Mouse (Mus musculus) neural tube, embryonic 13.5 days (tissue): Measurements from ENCODE around the gene D5Ertd579e. TPM values are rescaled to one million over a fixed set of nuclear protein-coding genes. Genes with fewer than 3 reads are reported as not detected.

Source experiments
- ATAC-seq: fragments of 200-750 bp; cut with Nextera tagmentation; 2 replicates; pipeline ENCODE4 v1.8.0; 2017; ENCODE audit warnings: low read depth, mild to moderate bottlenecking, moderate TSS enrichment, moderate library complexity
- H3K27ac ChIP-seq: fragments of 300-500 bp; sonication (generic); replicated peaks from 2 replicates; pipeline ENCODE4 v1.5.1; 2015; ENCODE audit warnings: moderate library complexity, mild to moderate bottlenecking, inconsistent platforms
- H3K27me3 ChIP-seq: fragments of 300-500 bp; sonication (generic); 2 replicates; pipeline ENCODE4 v1.6.1; 2015; ENCODE audit warnings: mild to moderate bottlenecking, inconsistent platforms
- H3K36me3 ChIP-seq: fragments of 300-500 bp; sonication (generic); 2 replicates; pipeline ENCODE4 v1.6.1; 2015; ENCODE audit warnings: mild to moderate bottlenecking, inconsistent platforms
- H3K4me1 ChIP-seq: fragments of 300-500 bp; sonication (generic); replicated peaks from 2 replicates; pipeline ENCODE4 v1.6.1; 2015; ENCODE audit warnings: inconsistent platforms
- H3K4me2 ChIP-seq: fragments of 300-500 bp; sonication (generic); 2 replicates; pipeline ENCODE4 v1.6.1; 2015; ENCODE audit warnings: inconsistent platforms, mild to moderate bottlenecking, moderate library complexity
- H3K4me3 ChIP-seq: fragments of 300-500 bp; sonication (generic); 2 replicates; pipeline ENCODE4 v1.5.1; 2015; ENCODE audit warnings: mild to moderate bottlenecking, inconsistent platforms
- H3K9ac ChIP-seq: fragments of 300-500 bp; sonication (generic); 2 replicates; pipeline ENCODE4 v1.6.1; 2015; ENCODE audit warnings: moderate library complexity, mild to moderate bottlenecking, inconsistent platforms
- H3K9me3 ChIP-seq: fragments of 300-500 bp; sonication (generic); 2 replicates; pipeline ENCODE4 v1.6.1; 2016; ENCODE audit warnings: inconsistent platforms
- WGBS: fragments of 180-500 bp; shearing (Covaris S2); methylation state at CpG from one replicate; pipeline ENCODE4 v1.1.7; 2015; 5-methylcytosine and 5-hydroxymethylcytosine counted together
- polyA plus RNA-seq: library from polyadenylated mRNA; unstranded; fragments of >200 nt; fragmentation: Nextera tagmentation; extraction: Ambion mirVana; gene quantifications from 2 replicates; pipeline ENCODE4 v1.2.1, GENCODE M21; 2015

The D5Ertd579e gene
- polyA plus RNA-seq, 1 experiment from 2014 or later = 26.6 TPM

GRCm38 (mm10) chr5:36696504-36697300 is 878 bp upstream of the D5Ertd579e start:
- Histone ChIP-seq H3K27ac (no peak overlapping the region), H3K4me3 (peak overlapping the region; percentile 79)
- no peak for ATAC-seq

GRCm38 (mm10) chr5:36695005-36695404 is 819 bp downstream of the D5Ertd579e start:
- Histone ChIP-seq H3K9ac (peak overlapping the region; percentile 93), H3K27ac (peak overlapping the region; percentile 95), H3K4me1 (peaks cover 38% of the 10 kb centered on the region), H3K36me3 (no peaks in the 10 kb centered on the region), H3K27me3 (no peaks in the 10 kb centered on the region), H3K4me2 (peak overlapping the region; percentile 70), H3K4me3 (peak overlapping the region; percentile 79), H3K9me3 (no peaks in the 10 kb centered on the region)
- 6% methylated on average over 14 of the region's 14 CpGs for WGBS
- peak; percentile 11; the same call in 1 of the 2 replicates for ATAC-seq

More at GRCm38 (mm10) chr5:36696504-36697300, 878 bp upstream of the D5Ertd579e start:
- H3K9ac ChIP-seq = peak overlapping the region; percentile 93; the same call in 1 of the 2 replicates
- peaks cover 33% of the 10 kb centered on the region for H3K4me1 ChIP-seq
- no peaks in the 10 kb centered on the region for H3K9me3 ChIP-seq
- WGBS = 74% methylated on average over 11 of the region's 11 CpGs
- H3K36me3 ChIP-seq = no peaks in the 10 kb centered on the region
- peak overlapping the region; percentile 64 for H3K4me2 ChIP-seq
- no peaks in the 10 kb centered on the region for H3K27me3 ChIP-seq

- 0 out of 2 replicates have a peak overlapping the region, but pooled peaks have one; percentile 2 for H3K4me3 ChIP-seq
- ATAC-seq = no peak
- H3K27me3 ChIP-seq = no peaks in the 10 kb centered on the region
- H3K4me2 ChIP-seq = 0 out of 2 replicates have a peak overlapping the region, but pooled peaks have one; percentile 1
- no peaks in the 10 kb centered on the region for H3K36me3 ChIP-seq
- H3K9me3 ChIP-seq = no peaks in the 10 kb centered on the region
- H3K4me1 ChIP-seq = peaks cover 40% of the 10 kb centered on the region
- WGBS = 97% methylated on average over 2 of the region's 2 CpGs
- no peak overlapping the region for H3K9ac ChIP-seq
- H3K27ac ChIP-seq = no peak overlapping the region
Observed at GRCm38 (mm10) chr5:36693651-36694050, 2.2 kb downstream of the D5Ertd579e start.

DNA sequence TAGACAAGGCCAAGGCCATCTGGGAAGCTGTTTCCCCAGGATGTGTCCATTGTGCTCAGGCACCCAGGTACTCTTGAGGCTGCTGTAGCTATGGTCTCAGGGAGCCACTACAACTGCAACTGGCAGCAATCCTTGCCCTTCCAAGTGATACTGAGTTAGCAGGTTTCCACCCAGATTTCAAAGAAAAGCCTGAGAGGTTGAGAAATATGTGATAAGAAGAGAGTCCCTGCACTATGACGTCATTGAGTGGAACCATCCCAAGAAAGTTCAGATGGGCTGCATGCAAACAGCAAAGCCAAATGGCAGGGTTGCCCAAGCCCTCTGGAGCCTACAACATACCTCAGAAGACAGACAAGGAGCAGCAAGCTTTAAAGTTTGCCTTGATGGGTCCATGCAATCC is 4.4 kb downstream of the D5Ertd579e start:
- no peak for ATAC-seq
- Histone ChIP-seq H3K4me3 (no peak overlapping the region), H3K4me2 (no peak overlapping the region), H3K36me3 (peaks cover 14% of the 10 kb centered on the region), H3K9me3 (no peaks in the 10 kb centered on the region), H3K27me3 (no peaks in the 10 kb centered on the region), H3K4me1 (peaks cover 38% of the 10 kb centered on the region), H3K9ac (no peak overlapping the region), H3K27ac (no peak overlapping the region)
- 93% methylated on average over 1 of the region's 1 CpGs for WGBS

GRCm38 (mm10) chr5:36685170-36685569 is 10.7 kb downstream of the D5Ertd579e start:
- WGBS = 97% methylated on average over 4 of the region's 4 CpGs
- no peak for ATAC-seq
- H3K36me3 ChIP-seq = peaks cover 14% of the 10 kb centered on the region

GRCm38 (mm10) chr5:36683586-36683985 is 12.2 kb downstream of the D5Ertd579e start:
- no peaks in the 10 kb centered on the region for H3K27me3 ChIP-seq
- no peak for ATAC-seq
- H3K4me1 ChIP-seq = peaks cover 14% of the 10 kb centered on the region
- H3K4me2 ChIP-seq = no peak overlapping the region
- no peaks in the 10 kb centered on the region for H3K9me3 ChIP-seq
- H3K4me3 ChIP-seq = no peak overlapping the region
- WGBS = 88% methylated on average over 1 of the region's 1 CpGs
- H3K36me3 ChIP-seq = peaks cover 14% of the 10 kb centered on the region
- no peak overlapping the region for H3K27ac ChIP-seq
- H3K9ac ChIP-seq = no peak overlapping the region

More at GRCm38 (mm10) chr5:36685170-36685569, 10.7 kb downstream of the D5Ertd579e start:
- no peaks in the 10 kb centered on the region for H3K9me3 ChIP-seq
- H3K4me1 ChIP-seq = 0 out of 2 replicates have a peak, but pooled peaks cover 7% of the 10 kb centered on the region
- H3K4me2 ChIP-seq = no peak overlapping the region
- no peak overlapping the region for H3K4me3 ChIP-seq
- H3K27ac ChIP-seq = no peak overlapping the region
- no peaks in the 10 kb centered on the region for H3K27me3 ChIP-seq
- no peak overlapping the region for H3K9ac ChIP-seq

DNA sequence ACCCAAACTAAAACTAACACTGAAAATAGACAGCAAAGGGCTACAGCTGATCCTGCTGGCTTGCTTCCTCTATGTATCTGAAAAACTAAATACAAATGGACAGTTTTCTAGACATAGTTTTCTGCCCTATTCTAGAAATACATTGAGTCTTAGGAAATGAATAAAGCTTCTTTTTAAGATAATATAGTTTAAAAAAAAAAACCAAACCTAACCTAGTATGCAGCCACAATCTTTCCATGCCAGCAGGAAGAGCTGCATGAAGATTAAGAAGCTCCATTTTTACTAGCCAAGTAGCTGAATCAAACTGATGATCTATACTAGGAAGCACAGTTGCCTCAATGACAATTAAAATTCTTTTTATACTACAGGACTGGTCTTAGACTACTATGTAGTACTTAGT is 14.6 kb downstream of the D5Ertd579e start:
- no peak overlapping the region for H3K9ac ChIP-seq
- ATAC-seq = no peak

DNA sequence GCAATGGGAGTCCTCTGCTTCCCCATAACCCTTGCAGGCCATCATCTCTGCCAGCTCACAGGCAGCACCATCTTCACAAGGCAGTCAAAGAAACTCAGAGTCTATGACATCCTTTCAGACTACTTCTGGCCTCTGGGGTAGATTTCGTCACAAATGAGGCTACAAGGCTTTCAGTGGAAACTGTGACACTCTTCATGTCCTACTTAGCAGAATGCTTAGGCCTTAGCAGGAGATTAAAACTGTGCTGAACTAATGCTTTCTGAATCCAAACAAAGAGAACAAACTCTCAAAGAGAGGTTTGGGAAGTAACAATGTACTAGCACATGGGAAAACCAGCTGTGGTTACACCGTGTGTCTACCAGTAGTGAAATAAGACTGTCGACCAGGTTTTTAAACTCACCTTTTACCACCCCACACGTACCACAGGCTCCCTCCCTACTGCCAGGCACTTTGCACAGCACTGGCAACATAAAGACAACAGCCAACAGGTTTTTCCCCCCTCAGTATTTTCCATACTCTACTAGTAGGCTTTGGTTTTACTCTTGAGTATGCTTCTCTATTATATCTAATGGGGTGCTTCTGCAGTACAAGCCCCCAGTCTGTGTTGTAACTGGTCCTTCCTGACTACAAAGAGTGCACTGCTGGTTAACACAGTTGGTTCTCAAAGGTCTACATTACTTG is 15.8 kb downstream of the D5Ertd579e start:
- Histone ChIP-seq H3K4me1 (peaks cover 14% of the 10 kb centered on the region), H3K9me3 (no peaks in the 10 kb centered on the region), H3K36me3 (no peaks in the 10 kb centered on the region; the same call in 1 of the 2 replicates), H3K4me3 (no peak overlapping the region), H3K27me3 (no peaks in the 10 kb centered on the region), H3K4me2 (no peak overlapping the region), H3K9ac (no peak overlapping the region), H3K27ac (no peak overlapping the region)
- ATAC-seq = no peak
- 81% methylated on average over 4 of the region's 4 CpGs for WGBS

More for the DNA sequence above, 14.6 kb downstream of the D5Ertd579e start:
- Histone ChIP-seq H3K27me3 (no peaks in the 10 kb centered on the region), H3K36me3 (no peaks in the 10 kb centered on the region; the same call in 1 of the 2 replicates), H3K4me1 (peaks cover 14% of the 10 kb centered on the region), H3K9me3 (no peaks in the 10 kb centered on the region), H3K27ac (no peak overlapping the region), H3K4me2 (no peak overlapping the region), H3K4me3 (no peak overlapping the region)

DNA sequence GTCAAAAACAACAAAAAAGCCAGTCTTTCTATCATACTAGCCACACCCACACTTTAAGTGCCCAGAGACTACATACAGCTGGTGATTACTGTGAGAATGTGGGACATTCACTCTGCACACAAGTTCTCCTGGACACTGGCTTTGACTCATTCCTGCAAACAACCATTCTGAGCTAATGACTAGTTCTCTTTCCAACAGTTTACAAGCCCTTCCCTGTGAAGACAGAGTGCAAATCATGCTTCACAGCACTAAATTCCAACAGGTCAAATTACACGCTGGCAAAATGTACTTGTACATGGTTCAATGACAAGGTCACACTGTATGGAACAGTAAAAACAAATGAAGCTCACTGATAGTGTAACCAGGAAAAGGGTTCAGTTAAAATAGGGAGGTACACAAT is 17.0 kb downstream of the D5Ertd579e start:
- Histone ChIP-seq H3K4me2 (no peak overlapping the region), H3K4me3 (no peak overlapping the region), H3K4me1 (peaks cover 14% of the 10 kb centered on the region), H3K9me3 (no peaks in the 10 kb centered on the region), H3K27ac (no peak overlapping the region), H3K9ac (no peak overlapping the region), H3K27me3 (no peaks in the 10 kb centered on the region), H3K36me3 (no peaks in the 10 kb centered on the region; the same call in 1 of the 2 replicates)
- ATAC-seq = no peak
- WGBS = 57% methylated on average over 1 of the region's 1 CpGs

DNA sequence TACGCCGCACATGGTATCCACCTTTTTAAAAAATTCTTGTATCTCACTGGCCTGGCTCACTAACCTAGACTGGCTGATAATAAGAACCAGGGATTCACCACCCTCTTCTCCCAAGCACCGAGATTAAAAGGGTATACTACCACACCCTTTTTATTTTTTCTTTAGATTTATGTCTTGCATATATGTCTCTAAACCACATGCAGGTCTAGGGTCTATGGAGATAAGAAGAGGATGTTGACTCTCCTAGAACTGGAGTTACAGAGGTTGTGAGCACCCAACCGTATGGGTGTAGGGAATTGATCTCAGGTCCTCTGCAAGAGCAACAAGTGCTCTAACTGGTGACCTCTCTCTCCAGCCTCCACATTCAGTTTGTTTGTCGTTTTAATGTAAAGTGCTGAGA is 17.9 kb downstream of the D5Ertd579e start:
- 85% methylated on average over 5 of the region's 5 CpGs for WGBS
- Histone ChIP-seq H3K27me3 (no peaks in the 10 kb centered on the region), H3K9ac (no peak overlapping the region), H3K4me1 (peaks cover 14% of the 10 kb centered on the region), H3K27ac (no peak overlapping the region), H3K4me3 (no peak overlapping the region), H3K4me2 (no peak overlapping the region), H3K9me3 (no peaks in the 10 kb centered on the region), H3K36me3 (no peaks in the 10 kb centered on the region)
- no peak for ATAC-seq

- Histone ChIP-seq H3K4me2 (no peak overlapping the region), H3K27me3 (no peaks in the 10 kb centered on the region), H3K27ac (no peak overlapping the region), H3K4me3 (no peak overlapping the region), H3K4me1 (peaks cover 12% of the 10 kb centered on the region), H3K9me3 (no peaks in the 10 kb centered on the region), H3K9ac (no peak overlapping the region), H3K36me3 (peaks cover 14% of the 10 kb centered on the region)
- 58% methylated on average over 1 of the region's 1 CpGs for WGBS
- no peak for ATAC-seq
Observed at GRCm38 (mm10) chr5:36675466-36675865, 20.4 kb downstream of the D5Ertd579e start.
